Mouse (Mus musculus) embryonic fibroblast, embryonic 13.5 days (primary cell): ENCODE measurements at regions not wholly inside any gene's neighbourhood (a gene's known extent, or its start where the extent isn't known, plus 50 kb on each side); places are given as distances from the start of the nearest gene placed in this dataset.

Source experiments
- H3K27ac ChIP-seq: 2 replicates; pipeline ENCODE4 v1.5.1; 2012; ENCODE audit warnings: low read length, control low read depth, inconsistent platforms; ENCODE audit not compliant: insufficient read depth
- H3K4me1 ChIP-seq: 2 replicates; pipeline ENCODE4 v1.6.1; 2011; ENCODE audit warnings: low read length; ENCODE audit not compliant: control insufficient read depth, insufficient read depth
- H3K4me3 ChIP-seq: 2 replicates; pipeline ENCODE4 v1.5.1; 2011; ENCODE audit warnings: mild to moderate bottlenecking, control low read depth, low read length; ENCODE audit not compliant: insufficient read depth
- CTCF ChIP-seq: IDR thresholded peaks from 2 replicates; pipeline ENCODE4 v1.5.1; 2011; ENCODE audit warnings: mild to moderate bottlenecking, control low read depth, low read length, moderate library complexity, borderline replicate concordance; ENCODE audit not compliant: insufficient read depth
- POLR2A ChIP-seq: IDR thresholded peaks from 2 replicates; pipeline ENCODE4 v1.6.1; 2011; ENCODE audit warnings: low read depth, mild to moderate bottlenecking, control low read depth, low read length, moderate library complexity

- TF ChIP-seq CTCF, result no peak
- no peak for TF ChIP-seq POLR2A
- Histone ChIP-seq H3K4me3 (no peak overlapping the region), H3K27ac (no peak overlapping the region), H3K4me1 (no peaks in the 10 kb centered on the region)
Observed at GRCm38 (mm10) chr2:166250571-166250970, 95.1 kb upstream of the Sulf2 start.

GRCm38 (mm10) chr2:166249338-166249950 lies 94.0 kb upstream of the Sulf2 start:
- H3K27ac ChIP-seq, result no peak overlapping the region

GRCm38 (mm10) chr2:166246401-166247189 lies 91.1 kb upstream of the Sulf2 start:
- Histone ChIP-seq H3K27ac (no peak overlapping the region), H3K4me1 (no peaks in the 10 kb centered on the region), H3K4me3 (no peak overlapping the region)
- no peak for TF ChIP-seq CTCF

More at GRCm38 (mm10) chr2:166249338-166249950, 94.0 kb upstream of the Sulf2 start:
- TF ChIP-seq CTCF, result no peak
- no peak for TF ChIP-seq POLR2A
- Histone ChIP-seq H3K4me1 (no peaks in the 10 kb centered on the region), H3K4me3 (no peak overlapping the region)

- no peaks in the 10 kb centered on the region for H3K4me1 ChIP-seq
- no peak overlapping the region for H3K4me3 ChIP-seq
- TF ChIP-seq CTCF (no peak), POLR2A (no peak)
- no peak overlapping the region for H3K27ac ChIP-seq
Observed at GRCm38 (mm10) chr2:166245219-166245618, 89.8 kb upstream of the Sulf2 start.

- peaks cover 5% of the 10 kb centered on the region for H3K4me1 ChIP-seq
- no peak for TF ChIP-seq POLR2A
- no peak for TF ChIP-seq CTCF
- H3K4me3 ChIP-seq, result no peak overlapping the region
- no peak overlapping the region for H3K27ac ChIP-seq
Observed at GRCm38 (mm10) chr2:166242786-166243521, 87.5 kb upstream of the Sulf2 start.

- Histone ChIP-seq H3K4me3 (no peak overlapping the region), H3K4me1 (peaks cover 11% of the 10 kb centered on the region), H3K27ac (no peak overlapping the region)
- no peak for TF ChIP-seq CTCF
- no peak for TF ChIP-seq POLR2A
Observed at GRCm38 (mm10) chr2:166241310-166241709, 85.8 kb upstream of the Sulf2 start.

- H3K4me1 ChIP-seq, result peaks cover 11% of the 10 kb centered on the region
- no peak overlapping the region for H3K27ac ChIP-seq
- TF ChIP-seq CTCF (no peak), POLR2A (no peak)
- H3K4me3 ChIP-seq, result no peak overlapping the region
Observed at GRCm38 (mm10) chr2:166240056-166240455, 84.6 kb upstream of the Sulf2 start.

GRCm38 (mm10) chr2:166237554-166238269 lies 82.2 kb upstream of the Sulf2 start:
- Histone ChIP-seq H3K4me1 (peaks cover 11% of the 10 kb centered on the region), H3K27ac (0 out of 2 replicates have a peak overlapping the region, but pooled peaks have one; percentile 0), H3K4me3 (no peak overlapping the region)
- TF ChIP-seq CTCF (no peak), POLR2A (no peak)

- no peak for TF ChIP-seq POLR2A
- no peak for TF ChIP-seq CTCF
- Histone ChIP-seq H3K4me1 (peaks cover 11% of the 10 kb centered on the region), H3K27ac (no peak overlapping the region), H3K4me3 (no peak overlapping the region)
Observed at GRCm38 (mm10) chr2:166236102-166236501, 80.6 kb upstream of the Sulf2 start.
